ENCODE assay signal across 14 mouse cellular contexts in genomic region chr12:116919691-116920526, GRCm38 (mm10).
DNase-seq lines count a peak whose midpoint lies in the region; ATAC-seq lines count a peak whose summit lies in the region.
"Had no signal": no experiment of that assay in that cellular context is flagged by ENCODE, and none has a peak within 500 bp of the region (broad histone marks: within the 10 kb centered on the region; RNA-seq: fewer than 3 reads in every experiment).

No protein-coding gene starts in this region.

- H3K36me3 ChIP-seq in forebrain, embryonic 11.5 days (ENCODE audit: control insufficient read depth, insufficient read depth, low read length), result no peaks in the 10 kb centered on the region
- no peaks in the 10 kb centered on the region for H3K36me3 ChIP-seq in neural tube, embryonic 12.5 days

- ATAC-seq in forebrain, embryonic 11.5 days (replicated peaks; ENCODE audit: low FRiP score), result peak; percentile 82
- peak; percentile 88 for ATAC-seq in neural tube, embryonic 12.5 days (ENCODE audit: low FRiP score, low read depth)
- ATAC-seq: activated CD4-positive, CD25-positive, alpha-beta regulatory T cell, adult 4 months; CD4-positive, CD25-positive, alpha-beta regulatory T cell, adult 4 months had no signal

- H3K4me3 ChIP-seq in forebrain, embryonic 11.5 days (ENCODE audit: low read depth, low read length), result no peak overlapping the region
- H3K4me3 ChIP-seq in neural tube, embryonic 12.5 days, result no peak overlapping the region
- H3K4me3 ChIP-seq: gastrocnemius, adult 2 months had no signal

- H3K27ac ChIP-seq in forebrain, embryonic 11.5 days (ENCODE audit: low read depth, low read length), result peak overlapping the region; percentile 58
- H3K27ac ChIP-seq in neural tube, embryonic 12.5 days, result no peak overlapping the region
- H3K27ac ChIP-seq: gastrocnemius, adult 2 months had no signal

- 55% methylated on average over 22 of the region's 22 CpGs for WGBS in forebrain, embryonic 11.5 days
- 37% methylated on average over 22 of the region's 22 CpGs for WGBS in neural tube, embryonic 12.5 days

- no peak overlapping the region for H3K4me2 ChIP-seq in forebrain, embryonic 11.5 days (ENCODE audit: low read depth, low read length, severe bottlenecking)
- H3K4me2 ChIP-seq in neural tube, embryonic 12.5 days (replicated peaks), result peak overlapping the region; percentile 35

- no peaks in the 10 kb centered on the region for H3K27me3 ChIP-seq in forebrain, embryonic 11.5 days (ENCODE audit: control insufficient read depth, insufficient read depth, low read length)
- H3K27me3 ChIP-seq in neural tube, embryonic 12.5 days (replicated peaks), result no peaks in the 10 kb centered on the region

- no peaks in the 10 kb centered on the region for H3K9me3 ChIP-seq in forebrain, embryonic 11.5 days (ENCODE audit: control insufficient read depth, low read length)
- H3K9me3 ChIP-seq in neural tube, embryonic 12.5 days, result no peaks in the 10 kb centered on the region

- peaks cover 9% of the 10 kb centered on the region; the same call in 1 of the 2 replicates for H3K4me1 ChIP-seq in forebrain, embryonic 11.5 days (replicated peaks; ENCODE audit: control insufficient read depth, insufficient read depth, low read length)
- H3K4me1 ChIP-seq in neural tube, embryonic 12.5 days, result peaks cover 13% of the 10 kb centered on the region

- peak; percentile 45 for DNase-seq in layer of hippocampus, adult 11-12 months (ENCODE audit: low spot score)
- no peak for DNase-seq in layer of hippocampus, adult 9-10 months (ENCODE audit: low spot score)
- peak; percentile 62 for DNase-seq in forebrain, embryonic 11.5 days (ENCODE audit: low spot score)
- DNase-seq in layer of hippocampus, adult 8-10 months (ENCODE audit: low spot score in 2 of 2), result peak; percentile 51 to 55
- no peak for DNase-seq in lung, postnatal 36 days
- DNase-seq in adrenal gland, adult 2 months, result no peak
- no peak for DNase-seq in liver
- DNase-seq: gastrocnemius, adult 2 months; heart, postnatal 10 days; lung, postnatal 10 days; thymus, adult 2 months had no signal

- no peak overlapping the region for H3K9ac ChIP-seq in forebrain, embryonic 11.5 days (ENCODE audit: low read length)
- H3K9ac ChIP-seq in neural tube, embryonic 12.5 days, result no peak overlapping the region

Comparison
In these comparisons a context has a peak if more than half of its experiments do, and no peak if none do; other contexts are left out.
1. DNase-seq: peak in layer of hippocampus, adult 11-12 months (single experiment), forebrain, embryonic 11.5 days (single experiment) and layer of hippocampus, adult 8-10 months (2 of 2); none in layer of hippocampus, adult 9-10 months (single experiment), lung, postnatal 36 days (single experiment), adrenal gland, adult 2 months (single experiment) and liver (single experiment).